Mouse (Mus musculus): ENCODE measurements around the gene Prpf4.

- no peak for TF ChIP-seq CTCF (conservative IDR thresholded peaks at IDR 0.05; ENCODE audit: low read length)
- TF ChIP-seq POU5F1 (IDR thresholded peaks at IDR 0.05; ENCODE audit: borderline replicate concordance, low read length): no peak
- no peak for TF ChIP-seq NANOG (IDR thresholded peaks at IDR 0.05; ENCODE audit: borderline replicate concordance, low read length)
Observed at GRCm38 (mm10) chr4:62397616-62398365, 10.8 kb upstream of the Prpf4 start.
